Mouse (Mus musculus) CH12.LX (cell line): ENCODE measurements around the gene Snx32. TPM values are rescaled to one million over a fixed set of nuclear protein-coding genes. Genes with fewer than 3 reads are reported as not detected.

Source experiments
- DNase-seq: peaks from one replicate; pipeline ENCODE4 v3.0.0-alpha.2; 2013; ENCODE audit errors: extremely low read depth
- H3K27ac ChIP-seq: 2 replicates; pipeline ENCODE4 v1.5.1; 2012; ENCODE audit warnings: low read depth, mild to moderate bottlenecking, control low read depth, moderate library complexity; ENCODE audit not compliant: insufficient read depth
- H3K27me3 ChIP-seq: replicated peaks from 2 replicates; pipeline ENCODE3; 2012; ENCODE audit warnings: inconsistent platforms
- H3K36me3 ChIP-seq, 2 experiments: replicated peaks in 1 of 2; 2 replicates each; pipeline versions ENCODE3 to v1.6.1; 2012; ENCODE audit warnings: inconsistent platforms in 1 of 2, low read length in 1 of 2, mild to moderate bottlenecking in 1 of 2, mixed read lengths in 1 of 2, moderate library complexity in 1 of 2; ENCODE audit not compliant: control insufficient read depth in 1 of 2, insufficient read depth in 1 of 2
- H3K4me1 ChIP-seq, 2 experiments: 2 replicates each; pipeline ENCODE4 v1.6.1; 2012; ENCODE audit warnings: inconsistent platforms in 1 of 2, moderate library complexity in 1 of 2; ENCODE audit not compliant: insufficient read depth in 2 of 2, control insufficient read depth in 1 of 2
- H3K4me2 ChIP-seq: 2 replicates; pipeline ENCODE4 v1.6.1; 2012; ENCODE audit warnings: low read depth, mild to moderate bottlenecking, control low read depth; ENCODE audit not compliant: poor library complexity, insufficient read depth, severe bottlenecking
- H3K4me3 ChIP-seq, 3 experiments: fragments of 150-350 bp in 1 of 3; sonication (generic) in 1 of 3; replicated peaks in 1 of 3; 2 replicates each; pipeline versions ENCODE3 to v1.5.1; 2011 to 2012; ENCODE audit warnings: low read depth in 2 of 3, low read length in 2 of 3, mild to moderate bottlenecking in 2 of 3, moderate library complexity in 2 of 3, control low read depth in 1 of 3, improper control_type of control experiment in 1 of 3, inconsistent platforms in 1 of 3, mixed read lengths in 1 of 3; ENCODE audit not compliant: poor library complexity in 1 of 3
- H3K79me2 ChIP-seq: replicated peaks from 2 replicates; pipeline ENCODE4 v1.6.1; 2012; ENCODE audit warnings: mild to moderate bottlenecking, moderate library complexity; ENCODE audit not compliant: control insufficient read depth, poor library complexity, insufficient read depth, severe bottlenecking; ENCODE audit errors: extremely low read depth
- H3K9ac ChIP-seq: 2 replicates; pipeline ENCODE4 v1.6.1; 2012; ENCODE audit warnings: low read depth, mild to moderate bottlenecking, control low read depth, moderate library complexity; ENCODE audit not compliant: insufficient read depth
- H3K9me3 ChIP-seq: replicated peaks from 2 replicates; pipeline ENCODE3; 2012; ENCODE audit warnings: low read length, inconsistent platforms, mixed read lengths
- BHLHE40 ChIP-seq: IDR thresholded peaks from 2 replicates; pipeline ENCODE4 v1.6.1; 2011; ENCODE audit warnings: mild to moderate bottlenecking, low read depth, low read length, improper control_type of control experiment
- CHD1 ChIP-seq: IDR thresholded peaks from 2 replicates; pipeline ENCODE4 v1.6.1; 2012; ENCODE audit warnings: low read depth, low read length, improper control_type of control experiment, inconsistent platforms
- CTCF ChIP-seq, 2 experiments: IDR thresholded peaks in 1 of 2; conservative IDR thresholded peaks in 1 of 2; 2 replicates each; pipeline ENCODE4 v1.5.1; 2011 to 2012; ENCODE audit warnings: low read depth in 2 of 2, low read length in 2 of 2, improper control_type of control experiment in 1 of 2, inconsistent platforms in 1 of 2, mild to moderate bottlenecking in 1 of 2, moderate library complexity in 1 of 2
- E2F4 ChIP-seq: IDR thresholded peaks from 2 replicates; pipeline ENCODE4 v1.6.1; 2011; ENCODE audit warnings: low read depth, low read length, improper control_type of control experiment; ENCODE audit not compliant: insufficient replicate concordance
- EP300 ChIP-seq: IDR thresholded peaks from 2 replicates; pipeline ENCODE4 v1.6.1; 2011; ENCODE audit warnings: low read length, improper control_type of control experiment
- ETS1 ChIP-seq: conservative IDR thresholded peaks from 2 replicates; pipeline ENCODE4 v1.6.1; 2012; ENCODE audit warnings: low read depth, mild to moderate bottlenecking, inconsistent platforms, low read length, improper control_type of control experiment, moderate library complexity
- GABPA ChIP-seq: IDR thresholded peaks from 2 replicates; pipeline ENCODE4 v1.6.1; 2012; ENCODE audit warnings: low read depth, low read length, improper control_type of control experiment, inconsistent platforms; ENCODE audit not compliant: insufficient replicate concordance
- HCFC1 ChIP-seq: IDR thresholded peaks from 2 replicates; pipeline ENCODE4 v1.6.1; 2012; ENCODE audit warnings: low read depth, mild to moderate bottlenecking, inconsistent platforms, low read length, improper control_type of control experiment
- IRF4 ChIP-seq: IDR thresholded peaks from 2 replicates; pipeline ENCODE4 v1.6.1; 2014; ENCODE audit warnings: low read depth, mild to moderate bottlenecking, inconsistent platforms, low read length, improper control_type of control experiment
- JUN ChIP-seq: IDR thresholded peaks from 2 replicates; pipeline ENCODE4 v1.6.1; 2011; ENCODE audit warnings: low read depth, mild to moderate bottlenecking, low read length, improper control_type of control experiment, moderate library complexity; ENCODE audit not compliant: insufficient read depth
- JUND ChIP-seq: conservative IDR thresholded peaks from 2 replicates; pipeline ENCODE4 v1.6.1; 2011; ENCODE audit warnings: low read depth, low read length, improper control_type of control experiment
- MAFK ChIP-seq: IDR thresholded peaks from 2 replicates; pipeline ENCODE4 v1.6.1; 2011; ENCODE audit warnings: low read length, improper control_type of control experiment; ENCODE audit not compliant: insufficient replicate concordance
- MAX ChIP-seq: IDR thresholded peaks from 2 replicates; pipeline ENCODE4 v1.6.1; 2011; ENCODE audit warnings: low read length, improper control_type of control experiment
- MAZ ChIP-seq: IDR thresholded peaks from 2 replicates; pipeline ENCODE4 v1.6.1; 2012; ENCODE audit warnings: low read depth, mild to moderate bottlenecking, inconsistent platforms, low read length, improper control_type of control experiment, moderate library complexity
- MEF2A ChIP-seq: IDR thresholded peaks from 2 replicates; pipeline ENCODE4 v1.6.1; 2014; ENCODE audit warnings: low read depth, mild to moderate bottlenecking, inconsistent platforms, low read length, improper control_type of control experiment, borderline replicate concordance
- MXI1 ChIP-seq: IDR thresholded peaks from 2 replicates; pipeline ENCODE4 v1.6.1; 2011; ENCODE audit warnings: mild to moderate bottlenecking, low read depth, low read length, improper control_type of control experiment
- MYC ChIP-seq: IDR thresholded peaks from 2 replicates; pipeline ENCODE4 v1.6.1; 2011; ENCODE audit warnings: low read depth, mild to moderate bottlenecking, improper control_type of control experiment, low read length
- NRF1 ChIP-seq: IDR thresholded peaks from 2 replicates; pipeline ENCODE4 v1.6.1; 2014; ENCODE audit warnings: low read depth, mild to moderate bottlenecking, inconsistent platforms, low read length, improper control_type of control experiment, moderate library complexity
- PAX5 ChIP-seq: IDR thresholded peaks from 2 replicates; pipeline ENCODE4 v1.6.1; 2012; ENCODE audit warnings: low read length, inconsistent platforms, mixed read lengths
- POLR2A ChIP-seq: IDR thresholded peaks from 2 replicates; pipeline ENCODE4 v1.6.1; 2011; ENCODE audit warnings: low read depth, mild to moderate bottlenecking, improper control_type of control experiment, low read length
- RAD21 ChIP-seq: IDR thresholded peaks from 2 replicates; pipeline ENCODE4 v1.6.1; 2011; ENCODE audit warnings: low read depth, mild to moderate bottlenecking, low read length, improper control_type of control experiment, moderate library complexity
- SIN3A ChIP-seq: IDR thresholded peaks from 2 replicates; pipeline ENCODE4 v1.6.1; 2012; ENCODE audit warnings: low read length, improper control_type of control experiment, inconsistent platforms
- SMC3 ChIP-seq: IDR thresholded peaks from 2 replicates; pipeline ENCODE4 v1.6.1; 2011; ENCODE audit warnings: low read depth, low read length, improper control_type of control experiment
- TBP ChIP-seq: conservative IDR thresholded peaks from 2 replicates; pipeline ENCODE4 v1.6.1; 2011; ENCODE audit warnings: low read depth, low read length, improper control_type of control experiment
- TCF12 ChIP-seq: IDR thresholded peaks from 2 replicates; pipeline ENCODE4 v1.6.1; 2014; ENCODE audit warnings: low read depth, mild to moderate bottlenecking, inconsistent platforms, low read length, improper control_type of control experiment
- UBTF ChIP-seq: IDR thresholded peaks from 2 replicates; pipeline ENCODE4 v1.6.1; 2012; ENCODE audit warnings: low read depth, mild to moderate bottlenecking, inconsistent platforms, low read length, improper control_type of control experiment, moderate library complexity
- USF2 ChIP-seq: conservative IDR thresholded peaks from 2 replicates; pipeline ENCODE4 v1.6.1; 2011; ENCODE audit warnings: low read depth, low read length, improper control_type of control experiment
- ZKSCAN1 ChIP-seq: IDR thresholded peaks from 2 replicates; pipeline ENCODE4 v1.6.1; 2012; ENCODE audit warnings: low read depth, inconsistent platforms, low read length, improper control_type of control experiment, borderline replicate concordance
- ZMIZ1 ChIP-seq: IDR thresholded peaks from 2 replicates; pipeline ENCODE4 v1.6.1; 2012; ENCODE audit warnings: low read depth, mild to moderate bottlenecking, inconsistent platforms, low read length, improper control_type of control experiment
- dilution Hi-C: fragments of 300-500 bp; cut with MboI; formaldehyde crosslinking; loops from 2 replicates; pipeline ENCODE4 v1.14.3; 2020; ENCODE audit warnings: low sequenced_read_pairs; ENCODE audit not compliant: extremely low pct_unique_long_range_greater_than_20kb, extremely low pct_ligation_motif_present
- in situ Hi-C: fragments of 300-500 bp; cut with MboI; formaldehyde crosslinking; loops from 3 replicates; pipeline ENCODE4 v1.14.3; 2019; ENCODE audit warnings: low sequenced_read_pairs, low pct_ligation_motif_present, low pct_unique_long_range_greater_than_20kb, mixed read lengths
- polyA plus RNA-seq: library from polyadenylated mRNA; unstranded; fragments of >175 nt; gene quantifications from 2 replicates; pipeline ENCODE4 v1.2.1, GENCODE M21; 2012; ENCODE audit warnings: low read depth; ENCODE audit not compliant: insufficient read length
- total RNA-seq, 2 experiments: library from RNA; depleted of rRNA; stranded (reverse); fragments of 300-350 nt in 1 of 2; fragments of >200 nt in 1 of 2; gene quantifications; 2 replicates each; pipeline ENCODE4 v1.2.3; 2012 to 2014

The Snx32 gene
- total and polyA plus RNA-seq, 3 experiments: 0.75 to 2.7 (median 2.4) TPM

- in situ Hi-C loops (no loop called here), dilution Hi-C loops (no loop called here)
- no peaks in the 10 kb centered on the region for H3K9me3 ChIP-seq
- no peak overlapping the region for H3K9ac ChIP-seq
- peaks cover 29 to 55% of the 10 kb centered on the region in 2 experiments for H3K36me3 ChIP-seq
- no peak overlapping the region for H3K4me3 ChIP-seq
- no peak for DNase-seq
- no peak overlapping the region for H3K4me2 ChIP-seq
- no peak overlapping the region for H3K27ac ChIP-seq
- no peaks in the 10 kb centered on the region for H3K27me3 ChIP-seq
- peaks cover 2 to 21% of the 10 kb centered on the region in 2 experiments; a peak in 2 of 4 replicates for H3K4me1 ChIP-seq
- no peak for TF ChIP-seq MEF2A
- no peak for TF ChIP-seq MAFK
- TF ChIP-seq CTCF (conservative IDR thresholded peaks at IDR 0.05 in 1 of 2, IDR thresholded peaks at IDR 0.05 in 1 of 2; ENCODE audit: low read depth in 2 of 2, low read length in 2 of 2): no peak
- TF ChIP-seq GABPA: no peak
- no peak for TF ChIP-seq USF2
- TF ChIP-seq JUND: no peak
- TF ChIP-seq TCF12: no peak
- no peak for TF ChIP-seq SIN3A
- TF ChIP-seq MXI1: no peak
- TF ChIP-seq PAX5: no peak
- TF ChIP-seq E2F4: no peak
- no peak for TF ChIP-seq MYC
- no peak for TF ChIP-seq BHLHE40
- no peak for TF ChIP-seq MAX
- no peak for TF ChIP-seq TBP
- no peak for TF ChIP-seq POLR2A
- TF ChIP-seq MAZ: no peak
- no peak for TF ChIP-seq NRF1
- TF ChIP-seq SMC3: no peak
- TF ChIP-seq UBTF: no peak
- TF ChIP-seq, all 38 proteins: peak for 0
- no peaks in the 10 kb centered on the region for H3K79me2 ChIP-seq
Measured at GRCm38 (mm10) chr19:5485821-5486220, 24.5 kb downstream of the Snx32 start.

GRCm38 (mm10) chr19:5485371-5485770, 25.0 kb downstream of the Snx32 start:
- TF ChIP-seq EP300 (no peak), TBP (no peak), ZMIZ1 (no peak), RAD21 (no peak), ZKSCAN1 (no peak), SIN3A (no peak), ETS1 (no peak), CHD1 (no peak), GABPA (no peak), IRF4 (no peak), JUN (no peak), HCFC1 (no peak), MXI1 (no peak), CTCF (conservative IDR thresholded peaks at IDR 0.05 in 1 of 2, IDR thresholded peaks at IDR 0.05 in 1 of 2; ENCODE audit: low read depth in 2 of 2, low read length in 2 of 2) (no peak), MAX (no peak), MAZ (no peak), UBTF (no peak), PAX5 (no peak)
- dilution Hi-C loops: no loop called here
- H3K27me3 ChIP-seq: no peaks in the 10 kb centered on the region
- H3K36me3 ChIP-seq: peaks cover 29 to 55% of the 10 kb centered on the region in 2 experiments
- H3K79me2 ChIP-seq: no peaks in the 10 kb centered on the region
- no peak overlapping the region for H3K27ac ChIP-seq
- no peaks in the 10 kb centered on the region for H3K9me3 ChIP-seq
- no peak overlapping the region for H3K9ac ChIP-seq
- no peak overlapping the region for H3K4me3 ChIP-seq
- no peak for DNase-seq
- in situ Hi-C loops: no loop called here
- no peak overlapping the region for H3K4me2 ChIP-seq
- H3K4me1 ChIP-seq: peaks cover 2 to 21% of the 10 kb centered on the region in 2 experiments; a peak in 2 of 4 replicates
